Mouse (Mus musculus) embryonic fibroblast, embryonic 13.5 days (primary cell): ENCODE results near the gene Gm3417.

Experiments used
- CTCF ChIP-seq: IDR thresholded peaks from 2 replicates; pipeline ENCODE4 v1.5.1; 2011; ENCODE audit warnings: mild to moderate bottlenecking, control low read depth, low read length, moderate library complexity, borderline replicate concordance; ENCODE audit not compliant: insufficient read depth
- POLR2A ChIP-seq: IDR thresholded peaks from 2 replicates; pipeline ENCODE4 v1.6.1; 2011; ENCODE audit warnings: low read depth, mild to moderate bottlenecking, control low read depth, low read length, moderate library complexity

GRCm38 (mm10) chr17:14960520-14960919, 18.1 kb downstream of the Gm3417 start:
- no peak for TF ChIP-seq POLR2A
- no peak for TF ChIP-seq CTCF
